Mouse (Mus musculus): ENCODE measurements around the gene Wdr62. TPM values are rescaled to one million over a fixed set of nuclear protein-coding genes. Genes with fewer than 3 reads are reported as not detected.

The Wdr62 gene
- polyA plus RNA-seq, 2 experiments, result 7.5 to 14.0 TPM

DNA sequence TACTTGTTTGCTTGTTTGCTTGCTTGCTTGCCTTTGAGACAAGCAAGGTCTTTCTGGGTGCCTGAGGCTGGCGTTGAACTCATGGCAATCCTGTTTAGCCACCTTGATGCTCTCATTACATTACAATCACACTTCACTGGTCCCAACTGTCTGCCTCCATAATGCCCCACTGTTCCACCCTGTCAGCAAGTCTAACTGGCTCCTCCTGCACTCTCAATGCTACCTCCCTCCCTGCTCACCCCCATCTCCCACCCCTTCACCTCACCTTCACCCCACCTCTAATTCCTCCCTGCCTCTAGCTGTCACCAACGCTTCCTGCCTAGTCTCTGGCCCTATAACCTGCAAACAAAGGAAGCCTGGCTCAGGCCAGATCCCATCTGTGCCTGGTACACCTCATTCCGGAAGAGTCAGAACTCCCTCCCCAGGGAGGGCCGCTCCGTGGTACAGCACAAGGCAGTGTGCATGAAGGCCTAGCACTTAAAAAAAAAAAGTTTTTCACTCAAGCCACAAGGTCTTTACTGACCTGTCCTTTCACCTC lies 82.6 kb downstream of the Wdr62 start:
- DNase-seq (ENCODE audit: low read depth in 3 of 3, low spot score in 3 of 3) (no peak), ATAC-seq (ENCODE audit: insufficient read depth) (no peak)
- H3K36me3 ChIP-seq (replicated peaks; ENCODE audit: control insufficient read depth, insufficient read depth, low read depth), result no peaks in the 10 kb centered on the region
- H3K27me3 ChIP-seq (ENCODE audit: control insufficient read depth, insufficient read depth, low read length), result no peaks in the 10 kb centered on the region
- H3K27ac ChIP-seq, result no peak overlapping the region
- 59% methylated on average over 5 of the region's 5 CpGs for WGBS (ENCODE audit: insufficient replicate concordance)
- H3K4me2 ChIP-seq (ENCODE audit: low read depth), result no peak overlapping the region
- no peaks in the 10 kb centered on the region for H3K9me3 ChIP-seq (ENCODE audit: control insufficient read depth, low read length)
- no peak overlapping the region for H3K9ac ChIP-seq (replicated peaks)
- TF ChIP-seq CTCF (IDR thresholded peaks at IDR 0.05; ENCODE audit: low read depth) (no peak), EP300 (IDR thresholded peaks at IDR 0.05; ENCODE audit: low read depth) (no peak)
- H3K4me3 ChIP-seq (ENCODE audit: insufficient read depth in 1 of 2, low read depth in 2 of 2, low read length in 2 of 2), result no peak overlapping the region
- H3K4me1 ChIP-seq (replicated peaks; ENCODE audit: control insufficient read depth in 2 of 2, insufficient read depth in 2 of 2, low read length in 1 of 2), result peaks cover 9 to 15% of the 10 kb centered on the region in 2 experiments

DNA sequence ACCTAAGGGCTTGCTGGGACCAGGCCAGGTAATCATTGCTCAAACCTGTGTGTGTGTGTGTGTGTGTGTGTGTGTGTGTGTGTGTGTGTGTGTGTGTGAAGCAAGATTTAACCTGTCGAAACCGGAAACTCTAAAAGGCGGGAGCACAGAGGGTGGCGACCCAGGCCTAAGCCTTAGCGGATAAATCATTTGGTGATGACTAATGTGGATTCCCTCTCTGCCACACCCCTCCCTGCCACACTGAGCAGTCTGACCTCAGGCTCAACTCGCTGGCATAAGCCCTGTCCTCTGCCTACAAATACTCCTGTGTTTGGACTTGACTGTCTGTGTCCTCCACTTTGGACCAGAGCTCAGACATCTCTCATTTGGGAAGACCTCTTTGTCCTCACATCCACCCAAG lies 84.0 kb downstream of the Wdr62 start:
- H3K4me3 ChIP-seq (ENCODE audit: insufficient read depth in 1 of 2, low read depth in 2 of 2, low read length in 2 of 2), result no peak overlapping the region
- no peak overlapping the region for H3K4me2 ChIP-seq (ENCODE audit: low read depth)
- peaks cover 9 to 15% of the 10 kb centered on the region in 2 experiments for H3K4me1 ChIP-seq (replicated peaks; ENCODE audit: control insufficient read depth in 2 of 2, insufficient read depth in 2 of 2, low read length in 1 of 2)
- WGBS (ENCODE audit: insufficient replicate concordance), result 57% methylated on average over 6 of the region's 6 CpGs
- no peaks in the 10 kb centered on the region for H3K27me3 ChIP-seq (ENCODE audit: control insufficient read depth, insufficient read depth, low read length)
- no peaks in the 10 kb centered on the region for H3K9me3 ChIP-seq (ENCODE audit: control insufficient read depth, low read length)
- no peak for ATAC-seq (ENCODE audit: insufficient read depth)
- DNase-seq (ENCODE audit: low read depth in 3 of 3, low spot score in 3 of 3), result no peak
- peaks cover 10% of the 10 kb centered on the region for H3K36me3 ChIP-seq (replicated peaks; ENCODE audit: control insufficient read depth, insufficient read depth, low read depth)
- no peak for TF ChIP-seq EP300 (IDR thresholded peaks at IDR 0.05; ENCODE audit: low read depth)
- TF ChIP-seq CTCF (IDR thresholded peaks at IDR 0.05; ENCODE audit: low read depth), result no peak
- H3K27ac ChIP-seq, result no peak overlapping the region
- H3K9ac ChIP-seq (replicated peaks), result no peak overlapping the region

DNA sequence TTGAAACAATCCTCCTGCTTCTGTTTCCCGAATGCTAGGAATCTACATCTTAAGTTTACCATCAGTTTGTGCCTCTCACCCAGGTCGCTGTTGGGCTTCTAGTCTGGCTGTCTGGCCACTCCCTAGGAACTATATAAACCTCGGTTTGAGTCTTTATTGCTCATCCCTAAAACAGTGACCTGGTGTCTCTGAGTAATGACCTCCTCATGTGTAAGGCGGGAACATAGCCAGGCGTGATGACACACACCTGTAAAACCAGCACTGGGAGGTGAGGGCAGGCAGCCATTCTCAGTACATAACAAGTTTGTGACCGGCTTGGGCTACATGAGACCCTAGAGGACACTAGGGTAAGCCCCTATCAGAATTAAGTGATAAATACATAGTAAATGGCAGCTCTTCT lies 84.8 kb downstream of the Wdr62 start:
- 59% methylated on average over 6 of the region's 6 CpGs for WGBS (ENCODE audit: insufficient replicate concordance)
- Histone ChIP-seq H3K27me3 (ENCODE audit: control insufficient read depth, insufficient read depth, low read length) (no peaks in the 10 kb centered on the region), H3K4me1 (replicated peaks; ENCODE audit: control insufficient read depth in 2 of 2, insufficient read depth in 2 of 2, low read length in 1 of 2) (peaks cover 9 to 15% of the 10 kb centered on the region in 2 experiments), H3K4me3 (ENCODE audit: insufficient read depth in 1 of 2, low read depth in 2 of 2, low read length in 2 of 2) (peak overlapping the region in 1 of 2 experiments; percentile 82; a peak in 3 of 4 replicates), H3K4me2 (ENCODE audit: low read depth) (peak overlapping the region; percentile 89), H3K36me3 (replicated peaks; ENCODE audit: control insufficient read depth, insufficient read depth, low read depth) (peaks cover 11% of the 10 kb centered on the region), H3K9ac (replicated peaks) (peak overlapping the region; percentile 16; the same call in 1 of the 2 replicates), H3K27ac (no peak overlapping the region), H3K9me3 (ENCODE audit: control insufficient read depth, low read length) (no peaks in the 10 kb centered on the region)
- TF ChIP-seq CTCF (IDR thresholded peaks at IDR 0.05; ENCODE audit: low read depth), result no peak
- no peak for ATAC-seq (ENCODE audit: insufficient read depth)
- DNase-seq (ENCODE audit: low read depth in 3 of 3, low spot score in 3 of 3), result no peak

DNA sequence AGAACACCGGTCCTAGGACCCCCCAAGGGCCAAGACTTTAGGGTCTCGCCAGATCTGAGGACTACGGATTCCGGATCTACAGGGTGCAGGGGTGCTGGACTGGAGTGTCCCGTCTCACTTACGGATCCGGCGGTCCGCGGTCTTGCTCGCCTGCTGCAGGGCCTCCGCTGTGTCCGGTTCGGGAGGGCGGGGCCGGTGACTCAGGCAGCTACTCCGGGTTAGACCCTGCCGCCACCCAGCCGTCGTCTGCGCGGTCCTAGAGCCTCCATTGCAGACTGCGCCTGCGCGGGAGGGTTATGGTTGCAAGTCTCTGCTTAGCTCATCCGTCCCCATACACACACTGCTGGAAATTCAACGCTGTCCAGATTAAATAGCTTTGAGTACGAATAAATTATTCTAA lies 85.3 kb downstream of the Wdr62 start:
- Histone ChIP-seq H3K9ac (replicated peaks) (peak overlapping the region; percentile 89), H3K4me3 (ENCODE audit: insufficient read depth in 1 of 2, low read depth in 2 of 2, low read length in 2 of 2) (peak overlapping the region; percentile 82 to 85), H3K4me1 (replicated peaks; ENCODE audit: control insufficient read depth in 2 of 2, insufficient read depth in 2 of 2, low read length in 1 of 2) (peaks cover 9 to 15% of the 10 kb centered on the region in 2 experiments), H3K9me3 (ENCODE audit: control insufficient read depth, low read length) (no peaks in the 10 kb centered on the region), H3K27ac (peak overlapping the region; percentile 64), H3K36me3 (replicated peaks; ENCODE audit: control insufficient read depth, insufficient read depth, low read depth) (peaks cover 16% of the 10 kb centered on the region), H3K27me3 (ENCODE audit: control insufficient read depth, insufficient read depth, low read length) (no peaks in the 10 kb centered on the region), H3K4me2 (ENCODE audit: low read depth) (peak overlapping the region; percentile 89)
- peak; percentile 90 to 92 (median 90) for DNase-seq (ENCODE audit: low read depth in 3 of 3, low spot score in 3 of 3)
- TF ChIP-seq EP300 (IDR thresholded peaks at IDR 0.05; ENCODE audit: low read depth), result no peak
- TF ChIP-seq CTCF (IDR thresholded peaks at IDR 0.05; ENCODE audit: low read depth), result no peak
- WGBS (ENCODE audit: insufficient replicate concordance), result under 1% methylated on average over 28 of the region's 28 CpGs
- ATAC-seq (ENCODE audit: insufficient read depth), result peak; percentile 87

DNA sequence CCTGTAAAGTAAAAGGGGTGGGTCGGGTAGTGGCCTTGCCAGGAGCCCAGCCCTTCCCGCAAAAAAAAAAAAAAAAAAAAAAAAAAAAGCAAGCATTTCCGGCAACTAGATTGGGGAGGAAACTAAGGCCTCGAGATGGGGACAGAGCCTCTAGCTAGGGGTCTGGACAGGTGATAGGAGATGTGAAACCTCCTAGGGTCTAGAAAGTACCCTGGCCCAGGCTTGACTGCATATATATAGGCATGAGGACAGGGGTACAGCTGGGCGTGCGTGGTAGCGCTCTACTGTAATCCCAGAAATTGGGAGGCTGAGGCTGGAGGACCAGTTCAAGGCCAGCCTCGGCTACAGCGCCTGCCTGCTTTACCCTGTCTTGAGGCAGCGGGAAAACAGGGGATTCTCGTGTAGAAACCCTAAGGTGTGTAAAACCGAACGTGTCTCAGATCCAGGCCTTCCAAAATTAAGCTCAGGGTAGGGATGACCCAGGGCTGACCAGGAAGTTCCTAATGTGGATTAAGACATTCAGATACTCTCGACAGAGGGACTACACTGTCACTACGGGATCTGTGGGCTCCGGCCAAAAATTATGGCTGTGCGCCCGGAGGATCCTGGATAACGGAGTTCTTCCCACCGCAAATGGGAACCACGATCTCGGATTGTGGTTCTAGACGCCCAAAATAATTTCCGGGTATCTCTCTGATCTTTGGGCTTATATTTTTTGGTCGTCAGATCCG lies 86.0 kb downstream of the Wdr62 start:
- no peaks in the 10 kb centered on the region for H3K9me3 ChIP-seq (ENCODE audit: control insufficient read depth, low read length)
- peak overlapping the region; percentile 89 for H3K9ac ChIP-seq (replicated peaks)
- peak overlapping the region; percentile 64 for H3K27ac ChIP-seq
- TF ChIP-seq EP300 (IDR thresholded peaks at IDR 0.05; ENCODE audit: low read depth) (no peak), CTCF (IDR thresholded peaks at IDR 0.05; ENCODE audit: low read depth) (no peak)
- WGBS (ENCODE audit: insufficient replicate concordance), result under 1% methylated on average over 26 of the region's 26 CpGs
- peak overlapping the region; percentile 82 to 85 for H3K4me3 ChIP-seq (ENCODE audit: insufficient read depth in 1 of 2, low read depth in 2 of 2, low read length in 2 of 2)
- H3K36me3 ChIP-seq (replicated peaks; ENCODE audit: control insufficient read depth, insufficient read depth, low read depth), result peaks cover 18% of the 10 kb centered on the region
- H3K4me2 ChIP-seq (ENCODE audit: low read depth), result peak overlapping the region; percentile 89
- H3K27me3 ChIP-seq (ENCODE audit: control insufficient read depth, insufficient read depth, low read length), result no peaks in the 10 kb centered on the region
- H3K4me1 ChIP-seq (replicated peaks; ENCODE audit: control insufficient read depth in 2 of 2, insufficient read depth in 2 of 2, low read length in 1 of 2), result peaks cover 9 to 15% of the 10 kb centered on the region in 2 experiments
- DNase-seq (ENCODE audit: low read depth in 3 of 3, low spot score in 3 of 3), result peak in 1 of 3 experiments; percentile 47
- ATAC-seq (ENCODE audit: insufficient read depth), result peak; percentile 52
